ENCODE assay signal across 11 mouse cellular contexts in the genomic region with DNA sequence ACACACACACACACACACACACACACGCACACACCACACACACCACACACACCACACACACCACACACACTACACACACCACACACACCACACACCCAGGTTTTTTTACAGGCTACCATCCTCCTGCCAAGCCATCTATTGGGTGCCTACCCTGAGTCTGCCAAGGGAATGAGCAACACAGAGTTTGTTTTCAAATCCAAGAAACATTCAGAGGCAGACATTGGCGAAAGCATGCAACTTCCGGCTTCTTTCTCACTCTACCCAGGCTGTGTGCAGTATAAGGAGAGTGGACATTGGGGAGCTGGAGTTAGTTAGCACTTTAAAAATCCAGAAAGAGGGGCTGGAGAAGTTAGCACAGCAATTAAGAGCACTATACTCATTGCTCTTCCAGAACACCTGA. TPM values are rescaled to one million over a fixed set of nuclear protein-coding genes. Genes with fewer than 3 reads are reported as not detected.
A peak's percentile ranks its signal among the peaks of the same experiment; 100 is the strongest.
DNase-seq lines count a peak whose midpoint lies in the region; ATAC-seq lines count a peak whose summit lies in the region.
"Had no signal": no experiment of that assay in that cellular context is flagged by ENCODE, and none has a peak within 500 bp of the region (broad histone marks: within the 10 kb centered on the region; RNA-seq: fewer than 3 reads in every experiment).

No protein-coding gene starts in this region.

- H3K9ac ChIP-seq in embryonic facial prominence, embryonic 12.5 days = no peak overlapping the region
- no peak overlapping the region for H3K9ac ChIP-seq in hindbrain, embryonic 11.5 days (ENCODE audit: low read depth, low read length)
- H3K9ac ChIP-seq in midbrain, embryonic 15.5 days = no peak overlapping the region

- intact Hi-C loops in heart, postnatal 10 days (cut with DNase I) = no loop called here

- H3K4me1 ChIP-seq in embryonic facial prominence, embryonic 12.5 days = peaks cover 19% of the 10 kb centered on the region
- peaks cover 6% of the 10 kb centered on the region; the same call in 1 of the 2 replicates for H3K4me1 ChIP-seq in hindbrain, embryonic 11.5 days (replicated peaks; ENCODE audit: control insufficient read depth, insufficient read depth, low read length)
- peaks cover 16% of the 10 kb centered on the region for H3K4me1 ChIP-seq in midbrain, embryonic 15.5 days
- H3K4me1 ChIP-seq: megakaryocyte, embryonic 14.5 days had no signal

- no peak overlapping the region for H3K4me3 ChIP-seq in embryonic facial prominence, embryonic 12.5 days
- H3K4me3 ChIP-seq in hindbrain, embryonic 11.5 days (ENCODE audit: low read depth, low read length) = no peak overlapping the region
- H3K4me3 ChIP-seq in midbrain, embryonic 15.5 days = no peak overlapping the region
- H3K4me3 ChIP-seq: megakaryocyte, embryonic 14.5 days had no signal

- 0 out of 2 replicates have a peak overlapping the region, but pooled peaks have one; percentile 46 for H3K27ac ChIP-seq in embryonic facial prominence, embryonic 12.5 days
- 0 out of 2 replicates have a peak overlapping the region, but pooled peaks have one; percentile 51 for H3K27ac ChIP-seq in hindbrain, embryonic 11.5 days (ENCODE audit: low read depth, low read length)
- H3K27ac ChIP-seq in midbrain, embryonic 15.5 days = 0 out of 2 replicates have a peak overlapping the region, but pooled peaks have one; percentile 72

- DNase-seq in layer of hippocampus, postnatal 14 days (ENCODE audit: low spot score in 2 of 2) = peak; percentile 13 to 16
- DNase-seq in layer of hippocampus, adult 11-12 months (ENCODE audit: low spot score) = no peak
- no peak for DNase-seq in hindbrain, embryonic 11.5 days (ENCODE audit: low spot score)
- no peak for DNase-seq in adrenal gland, adult 18-20 months (ENCODE audit: low spot score in 2 of 2)
- DNase-seq in heart, postnatal 10 days = no peak
- DNase-seq: lung, adult 2 months had no signal

- WGBS in embryonic facial prominence, embryonic 12.5 days = 76% methylated on average over 2 of the region's 3 CpGs
- WGBS in hindbrain, embryonic 11.5 days = 91% methylated on average over 3 of the region's 3 CpGs
- 77% methylated on average over 3 of the region's 3 CpGs for WGBS in midbrain, embryonic 15.5 days

- no peak for ATAC-seq in embryonic facial prominence, embryonic 12.5 days (ENCODE audit: insufficient number of reproducible peaks, insufficient read depth, low FRiP score, low TSS enrichment)
- ATAC-seq in hindbrain, embryonic 11.5 days (ENCODE audit: low FRiP score) = no peak
- no peak for ATAC-seq in midbrain, embryonic 15.5 days (replicated peaks)

- no peaks in the 10 kb centered on the region for H3K36me3 ChIP-seq in embryonic facial prominence, embryonic 12.5 days
- no peaks in the 10 kb centered on the region for H3K36me3 ChIP-seq in hindbrain, embryonic 11.5 days (ENCODE audit: control insufficient read depth, insufficient read depth, low read length)
- H3K36me3 ChIP-seq in midbrain, embryonic 15.5 days (replicated peaks) = no peaks in the 10 kb centered on the region

- H3K9me3 ChIP-seq in embryonic facial prominence, embryonic 12.5 days = no peaks in the 10 kb centered on the region
- H3K9me3 ChIP-seq in hindbrain, embryonic 11.5 days (ENCODE audit: control insufficient read depth, low read length) = no peaks in the 10 kb centered on the region
- H3K9me3 ChIP-seq in midbrain, embryonic 15.5 days = no peaks in the 10 kb centered on the region
- H3K9me3 ChIP-seq: megakaryocyte, embryonic 14.5 days had no signal

- no peak overlapping the region for H3K4me2 ChIP-seq in embryonic facial prominence, embryonic 12.5 days (replicated peaks)
- no peak overlapping the region for H3K4me2 ChIP-seq in hindbrain, embryonic 11.5 days (replicated peaks; ENCODE audit: low read depth, low read length)
- no peak overlapping the region for H3K4me2 ChIP-seq in midbrain, embryonic 15.5 days
- H3K4me2 ChIP-seq: heart, embryonic 11.5 days had no signal

- no peaks in the 10 kb centered on the region for H3K27me3 ChIP-seq in embryonic facial prominence, embryonic 12.5 days
- H3K27me3 ChIP-seq in hindbrain, embryonic 11.5 days (ENCODE audit: control insufficient read depth, insufficient read depth, low read length) = no peaks in the 10 kb centered on the region
- no peaks in the 10 kb centered on the region for H3K27me3 ChIP-seq in midbrain, embryonic 15.5 days (replicated peaks)

RNA-seq across cellular contexts. Expression of a gene that starts 23.3 kb away (rescaled TPM):
- 10 to 100 TPM; 24.3 to 25.5 TPM for total RNA-seq in layer of hippocampus, postnatal 14 days (2021)
- 27.5 and 35.2 TPM in 2 replicates for polyA plus RNA-seq in embryonic facial prominence, embryonic 12.5 days (2016; fragmentation: Nextera tagmentation; extraction: Ambion mirVana)
- 23.2 and 24.5 TPM in 2 replicates for polyA plus RNA-seq in hindbrain, embryonic 11.5 days (2014; fragmentation: Nextera tagmentation; extraction: Ambion mirVana)
- polyA plus RNA-seq in midbrain, embryonic 15.5 days (2015; fragmentation: Nextera tagmentation; extraction: Ambion mirVana) = 43.9 and 45.7 TPM in 2 replicates
- 10 to 100 TPM; 17.6 to 26.6 TPM for total RNA-seq in adrenal gland, adult 18-20 months (2021)
- 1 to 10 TPM; 4.7 to 7.5 TPM for total RNA-seq in heart, postnatal 10 days (2021)

RNA-seq across cellular contexts. Expression of a gene that starts 47.0 kb away (rescaled TPM):
- 10 to 100 TPM; 59.8 to 72.3 TPM for total RNA-seq in layer of hippocampus, postnatal 14 days (2021)
- 52.5 and 53.1 TPM in 2 replicates for polyA plus RNA-seq in embryonic facial prominence, embryonic 12.5 days (2016; fragmentation: Nextera tagmentation; extraction: Ambion mirVana)
- 30.6 and 37.7 TPM in 2 replicates for polyA plus RNA-seq in hindbrain, embryonic 11.5 days (2014; fragmentation: Nextera tagmentation; extraction: Ambion mirVana)
- 69.5 and 72.5 TPM in 2 replicates for polyA plus RNA-seq in midbrain, embryonic 15.5 days (2015; fragmentation: Nextera tagmentation; extraction: Ambion mirVana)
- 10 to 100 TPM; 26.2 to 38.9 TPM for total RNA-seq in adrenal gland, adult 18-20 months (2021)
- total RNA-seq in heart, postnatal 10 days (2021) = 1 to 10 TPM; 8.8 to 9.3 TPM
- total RNA-seq: CH12.LX had no signal

Comparison
In these comparisons a context has a peak if more than half of its experiments do, and no peak if none do; other contexts are left out.
1. DNase-seq: peak in layer of hippocampus, postnatal 14 days (2 of 2); none in layer of hippocampus, adult 11-12 months (single experiment), hindbrain, embryonic 11.5 days (single experiment), adrenal gland, adult 18-20 months (0 of 2) and heart, postnatal 10 days (0 of 2).
2. Peak in every context shown above with its lines, with median percentiles within 50 percentile points of each other: H3K27ac ChIP-seq.